Mouse (Mus musculus) liver, embryonic 14.5 days (tissue): ENCODE measurements at regions not wholly inside any gene's neighbourhood (a gene's known extent, or its start where the extent isn't known, plus 50 kb on each side); places are given as distances from the start of the nearest gene placed in this dataset.
"Not testable (repeated sequence)": the region's sequence is repeated elsewhere in the genome, so short reads cannot be mapped to it uniquely, and the experiment has no call there.

ENCODE experiments used
- ATAC-seq: fragments of 200-750 bp; cut with Nextera tagmentation; 2 replicates; pipeline ENCODE4 v1.8.0; 2017; ENCODE audit warnings: moderate number of reproducible peaks, mild to moderate bottlenecking, moderate library complexity; ENCODE audit not compliant: insufficient read depth
- DNase-seq, 3 experiments: peaks; one replicate each; pipeline ENCODE4 v3.0.0-alpha.2; 2012 to 2013; ENCODE audit warnings: low read depth in 3 of 3, low spot score in 3 of 3
- H3K27ac ChIP-seq: fragments of 300-500 bp; sonication (generic); 2 replicates; pipeline ENCODE4 v1.5.1; 2014; ENCODE audit warnings: moderate library complexity, mild to moderate bottlenecking, control low read depth, inconsistent platforms
- H3K27me3 ChIP-seq: fragments of 300-500 bp; sonication (generic); 2 replicates; pipeline ENCODE4 v1.6.1; 2014; ENCODE audit warnings: mild to moderate bottlenecking, low read length, moderate library complexity; ENCODE audit not compliant: control insufficient read depth, insufficient read depth
- H3K36me3 ChIP-seq: fragments of 300-500 bp; sonication (generic); replicated peaks from 2 replicates; pipeline ENCODE4 v1.6.1; 2014; ENCODE audit warnings: low read depth; ENCODE audit not compliant: control insufficient read depth, insufficient read depth
- H3K4me1 ChIP-seq, 2 experiments: fragments of 200-500 bp in 1 of 2; fragments of 300-500 bp in 1 of 2; sonication (generic) in 1 of 2; replicated peaks; 2 replicates each; pipeline ENCODE4 v1.6.1; 2012 to 2014; ENCODE audit warnings: antibody characterized with exemption in 1 of 2, inconsistent platforms in 1 of 2, low read length in 1 of 2; ENCODE audit not compliant: control insufficient read depth in 2 of 2, insufficient read depth in 2 of 2
- H3K4me2 ChIP-seq: fragments of 300-500 bp; sonication (generic); 2 replicates; pipeline ENCODE4 v1.6.1; 2014; ENCODE audit warnings: low read depth, mild to moderate bottlenecking, control low read depth, moderate library complexity
- H3K4me3 ChIP-seq, 2 experiments: fragments of 200-500 bp in 1 of 2; fragments of 300-500 bp in 1 of 2; sonication (generic) in 1 of 2; 2 replicates each; pipeline ENCODE4 v1.5.1; 2012 to 2014; ENCODE audit warnings: low read depth in 2 of 2, low read length in 2 of 2, mild to moderate bottlenecking in 2 of 2, control low read depth in 1 of 2, inconsistent platforms in 1 of 2, moderate library complexity in 1 of 2; ENCODE audit not compliant: insufficient read depth in 1 of 2
- H3K9ac ChIP-seq: fragments of 300-500 bp; sonication (generic); replicated peaks from 2 replicates; pipeline ENCODE4 v1.6.1; 2014; ENCODE audit warnings: mild to moderate bottlenecking, control low read depth, moderate library complexity
- H3K9me3 ChIP-seq: fragments of 300-500 bp; sonication (generic); 2 replicates; pipeline ENCODE4 v1.6.1; 2016; ENCODE audit warnings: low read length, mixed read lengths; ENCODE audit not compliant: control insufficient read depth
- CTCF ChIP-seq: IDR thresholded peaks from 2 replicates; pipeline ENCODE4 v1.5.1; 2016; ENCODE audit warnings: antibody characterized with exemption, low read depth, control low read depth
- EP300 ChIP-seq: IDR thresholded peaks from 2 replicates; pipeline ENCODE4 v1.6.1; 2016; ENCODE audit warnings: antibody characterized with exemption, low read depth
- WGBS: fragments of 180-500 bp; shearing (Covaris S2); extraction: QIAGEN DNeasy Blood & Tissue Kit; methylation state at CpG from one replicate; pipeline ENCODE4 v1.1.7; 2014; ENCODE audit not compliant: insufficient replicate concordance; 5-methylcytosine and 5-hydroxymethylcytosine counted together

GRCm38 (mm10) chr11:113172497-113173140 is 390.6 kb downstream of the Sox9 start:
- H3K4me3 ChIP-seq = peak overlapping the region; percentile 68 to 95
- 23% methylated on average over 16 of the region's 16 CpGs for WGBS
- ATAC-seq (peak; percentile 81), DNase-seq (peak in 2 of 3 experiments; percentile 53 to 73)
- H3K27me3 ChIP-seq = no peaks in the 10 kb centered on the region
- no peaks in the 10 kb centered on the region for H3K36me3 ChIP-seq
- H3K27ac ChIP-seq = peak overlapping the region; percentile 65
- H3K4me1 ChIP-seq = peaks cover 0 to 9% of the 10 kb centered on the region in 2 experiments; a peak in 3 of 4 replicates
- peak overlapping the region; percentile 73 for H3K9ac ChIP-seq
- peak overlapping the region; percentile 67 for H3K4me2 ChIP-seq
- TF ChIP-seq CTCF = peak; percentile 97
- no peak for TF ChIP-seq EP300
- H3K9me3 ChIP-seq = no peaks in the 10 kb centered on the region

- H3K9ac ChIP-seq, H3K27me3 ChIP-seq, H3K4me1 ChIP-seq, DNase-seq, H3K27ac ChIP-seq, H3K36me3 ChIP-seq, ATAC-seq, H3K9me3 ChIP-seq: not testable (repeated sequence)
- 17% methylated on average over 11 of the region's 12 CpGs for WGBS
- Histone ChIP-seq H3K4me2 (peak overlapping the region; percentile 50), H3K4me3 (peak overlapping the region; percentile 34 to 46)
These were observed 391.3 kb downstream of the Sox9 start for GRCm38 (mm10) chr11:113173317-113173716.

GRCm38 (mm10) chr11:113174011-113174507 is 392.0 kb downstream of the Sox9 start:
- Histone ChIP-seq H3K4me1 (peaks cover 0 to 9% of the 10 kb centered on the region in 2 experiments; a peak in 3 of 4 replicates), H3K4me3 (peak overlapping the region in 1 of 2 experiments; percentile 16; a peak in 1 of 4 replicates), H3K27ac (peak overlapping the region; percentile 43), H3K9ac (no peak overlapping the region), H3K36me3 (no peaks in the 10 kb centered on the region), H3K4me2 (peak overlapping the region; percentile 24; the same call in 1 of the 2 replicates), H3K9me3 (no peaks in the 10 kb centered on the region), H3K27me3 (no peaks in the 10 kb centered on the region)
- ATAC-seq (peak; percentile 73), DNase-seq (peak in 2 of 3 experiments; percentile 30 to 81)
- TF ChIP-seq EP300 = no peak
- TF ChIP-seq CTCF = no peak
- WGBS = 28% methylated on average over 5 of the region's 5 CpGs

- Histone ChIP-seq H3K9ac (no peak overlapping the region), H3K9me3 (no peaks in the 10 kb centered on the region), H3K36me3 (no peaks in the 10 kb centered on the region), H3K4me2 (no peak overlapping the region), H3K27me3 (no peaks in the 10 kb centered on the region), H3K27ac (no peak overlapping the region), H3K4me3 (no peak overlapping the region), H3K4me1 (peaks cover 0 to 9% of the 10 kb centered on the region in 2 experiments; a peak in 3 of 4 replicates)
- ATAC-seq = no peak
- TF ChIP-seq EP300 = no peak
- peak; percentile 83 for TF ChIP-seq CTCF
- 31% methylated on average over 6 of the region's 6 CpGs for WGBS
- no peak for DNase-seq
These were observed 393.3 kb downstream of the Sox9 start for GRCm38 (mm10) chr11:113175323-113175722.

GRCm38 (mm10) chr11:113176183-113176582 is 394.2 kb downstream of the Sox9 start:
- no peak for ATAC-seq
- no peak for DNase-seq
- Histone ChIP-seq H3K4me2 (no peak overlapping the region), H3K4me1 (peaks cover 0 to 9% of the 10 kb centered on the region in 2 experiments; a peak in 3 of 4 replicates), H3K9ac (no peak overlapping the region), H3K27me3 (no peaks in the 10 kb centered on the region), H3K36me3 (no peaks in the 10 kb centered on the region), H3K4me3 (no peak overlapping the region), H3K9me3 (no peaks in the 10 kb centered on the region), H3K27ac (no peak overlapping the region)
- TF ChIP-seq EP300 (no peak), CTCF (peak; percentile 70)
- 14% methylated on average over 7 of the region's 7 CpGs for WGBS
